Mouse (Mus musculus) gastrocnemius, adult 18-20 months (tissue): ENCODE results near the gene Copg2. TPM values are rescaled to one million over a fixed set of nuclear protein-coding genes. Genes with fewer than 3 reads are reported as not detected.

Experiments
- DNase-seq: peaks from one replicate; pipeline ENCODE4 v3.0.0; 2021; ENCODE audit warnings: low spot score
- total RNA-seq, 2 experiments: library from RNA; stranded (reverse); gene quantifications; 2 replicates each; pipeline ENCODE4 v1.2.3; 2021

The Copg2 gene
- total RNA-seq, 2 experiments from 2014 or later, result 12.5 to 15.7 TPM

DNA sequence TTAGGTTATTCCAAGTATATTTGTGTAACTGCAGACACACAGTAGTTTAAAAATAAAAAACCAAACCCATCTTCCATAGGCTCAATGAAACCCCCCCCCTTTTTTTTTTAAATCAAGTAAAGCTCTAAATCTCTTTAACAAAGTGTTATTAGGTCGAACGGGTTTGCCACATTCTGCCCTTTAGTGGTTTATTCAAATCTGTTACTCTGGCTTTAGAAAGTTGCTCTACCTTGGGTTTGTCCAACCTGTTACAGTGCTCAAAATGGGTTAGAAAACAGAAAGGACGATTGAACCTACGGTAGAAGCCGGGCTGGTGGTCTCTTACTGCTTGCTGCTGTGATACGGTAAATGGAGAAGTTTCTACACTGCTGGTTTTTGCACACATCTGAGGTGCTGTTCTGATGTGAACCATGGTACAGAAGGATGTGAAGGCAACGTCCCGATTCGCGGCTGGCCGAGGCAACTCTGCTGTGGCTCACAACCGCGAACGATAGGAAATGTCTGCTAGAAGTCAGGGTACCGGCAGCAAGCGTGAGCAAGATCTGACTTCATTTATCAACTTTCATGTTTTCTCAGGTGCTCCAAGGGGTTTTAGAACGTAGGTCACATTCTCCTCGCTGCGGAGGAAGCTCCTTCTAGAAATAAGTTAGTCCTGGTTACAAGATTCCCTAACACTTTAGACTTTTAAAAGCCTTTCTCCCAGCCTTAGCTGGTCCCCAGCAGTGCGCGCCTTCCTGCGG is 161.4 kb downstream of the Copg2 start:
- no peak for DNase-seq

DNA sequence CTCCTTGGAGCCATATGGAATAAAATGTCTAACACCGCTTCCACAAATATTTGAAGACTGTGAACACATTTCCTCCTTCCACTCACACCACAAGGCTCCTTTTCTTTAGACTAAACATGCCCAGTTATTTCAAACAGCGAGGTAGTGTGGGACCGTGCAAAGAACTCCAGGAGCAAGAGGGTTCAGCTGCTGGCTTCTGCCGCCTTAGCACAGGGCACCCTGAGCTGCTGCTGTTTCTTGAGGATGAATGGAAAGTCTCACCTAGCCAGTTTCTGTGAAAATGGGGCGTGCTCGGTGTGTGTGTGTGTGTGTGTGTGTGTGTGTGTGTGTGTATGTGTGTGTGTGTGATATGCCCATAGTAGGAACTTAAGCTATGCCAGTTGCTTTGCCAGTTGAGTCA is 162.1 kb downstream of the Copg2 start:
- no peak for DNase-seq

GRCm38 (mm10) chr6:30732571-30733130 is 163.9 kb downstream of the Copg2 start:
- no peak for DNase-seq

GRCm38 (mm10) chr6:30730301-30730971 is 166.2 kb downstream of the Copg2 start:
- DNase-seq, result no peak

- DNase-seq, result no peak
These were observed 173.3 kb downstream of the Copg2 start, which contains the start of gene Mest for GRCm38 (mm10) chr6:30723331-30723730. Mest (plus strand) TSS chr6:30723547.

DNA sequence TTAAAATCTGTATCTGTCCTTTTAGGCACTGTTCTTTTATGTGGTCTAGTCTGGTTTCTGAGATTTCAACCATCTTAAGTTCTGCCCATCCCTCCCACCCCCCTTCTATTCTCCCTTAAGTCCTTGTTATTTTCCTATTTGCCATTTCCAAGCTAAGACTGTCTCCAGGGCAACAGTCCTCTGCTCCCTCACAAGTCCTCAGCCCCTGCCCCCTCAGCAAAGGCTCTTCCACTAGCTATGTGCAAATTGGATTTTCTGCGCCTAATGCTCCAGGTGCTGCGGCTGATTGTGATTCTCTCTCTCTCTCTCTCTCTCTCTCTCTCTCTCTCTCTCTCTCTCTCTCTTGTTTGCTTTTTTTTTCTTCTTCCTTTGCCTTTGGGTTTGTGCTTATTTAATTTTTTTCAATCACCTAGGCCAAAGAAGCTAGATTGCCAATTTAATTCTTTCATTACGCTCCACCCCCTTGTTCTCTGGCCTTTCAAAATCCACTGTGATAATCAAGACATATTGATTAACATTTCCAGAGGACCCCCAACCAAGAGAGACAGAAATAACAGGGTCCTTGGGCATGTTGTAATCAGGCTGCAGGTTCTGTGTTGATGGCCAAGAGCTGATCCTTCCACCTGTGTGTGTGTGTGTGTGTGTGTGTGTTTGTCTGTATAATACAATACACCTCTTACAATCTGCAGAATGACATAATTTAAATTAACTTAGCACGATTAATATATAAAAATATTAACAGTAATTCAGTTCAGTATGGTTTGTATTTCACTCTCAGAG is 174.0 kb downstream of the Copg2 start:
- DNase-seq, result no peak

DNA sequence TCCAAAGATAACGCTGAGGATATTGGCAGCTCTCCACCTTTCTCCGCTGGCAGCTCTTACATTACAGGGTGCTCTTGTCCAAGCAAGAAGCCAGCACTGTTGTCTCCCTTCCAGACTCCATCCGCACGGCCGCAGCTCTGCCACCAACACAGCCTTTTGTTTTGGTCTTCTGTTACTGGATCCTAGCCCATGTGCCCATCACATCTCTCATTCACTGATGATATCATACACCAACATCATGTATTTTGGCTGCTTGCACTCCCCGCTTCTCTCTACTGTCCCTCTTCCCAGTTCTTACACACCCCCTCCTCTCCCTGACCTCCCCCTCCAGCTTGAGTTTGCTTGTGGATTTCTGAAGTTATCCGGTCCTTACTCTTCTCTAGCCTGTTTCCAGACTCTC is 179.8 kb downstream of the Copg2 start:
- DNase-seq, result no peak

GRCm38 (mm10) chr6:30714891-30715471 is 181.6 kb downstream of the Copg2 start:
- DNase-seq, result no peak

DNA sequence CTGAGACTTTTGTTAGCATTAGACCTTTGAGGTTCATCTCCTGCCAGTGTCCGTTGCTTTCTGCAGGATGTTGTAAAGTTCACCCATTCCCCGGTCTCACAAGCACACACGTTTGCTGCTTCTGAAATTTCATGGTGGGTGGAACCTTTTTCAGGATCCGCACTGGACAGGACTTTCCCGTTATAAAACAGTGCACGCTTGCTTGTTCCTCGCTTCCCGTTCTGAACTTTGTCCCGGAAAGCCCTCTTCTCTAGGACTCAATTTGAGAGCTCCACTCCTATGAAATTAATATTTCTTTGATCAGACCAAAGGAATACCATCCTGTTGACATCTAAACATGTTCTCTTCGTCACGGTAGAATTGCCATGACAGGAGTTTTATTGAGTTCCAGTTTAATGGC is 182.7 kb downstream of the Copg2 start:
- DNase-seq, result no peak

DNA sequence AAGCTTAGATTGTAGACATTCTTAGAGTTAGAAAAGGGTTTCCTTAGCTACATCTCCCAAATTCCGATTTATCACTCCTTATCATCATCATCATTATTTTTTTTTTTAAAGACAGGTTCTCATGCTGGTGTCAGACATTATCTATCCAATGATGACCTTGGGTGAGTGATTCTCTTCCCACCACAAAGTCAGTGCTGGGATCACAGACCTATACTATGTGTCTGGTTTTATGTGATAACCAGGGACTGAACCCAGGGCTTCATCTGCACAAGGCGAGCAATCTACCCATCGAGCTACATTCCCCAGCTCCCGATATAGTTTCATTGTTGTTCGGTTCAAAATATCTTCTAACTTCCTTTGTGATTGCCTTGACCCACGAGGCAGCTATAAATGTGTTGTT is 183.1 kb downstream of the Copg2 start:
- DNase-seq, result no peak

GRCm38 (mm10) chr6:30712484-30712883 is 184.1 kb downstream of the Copg2 start:
- DNase-seq, result no peak

GRCm38 (mm10) chr6:30711365-30711763 is 185.2 kb downstream of the Copg2 start:
- DNase-seq, result no peak

DNA sequence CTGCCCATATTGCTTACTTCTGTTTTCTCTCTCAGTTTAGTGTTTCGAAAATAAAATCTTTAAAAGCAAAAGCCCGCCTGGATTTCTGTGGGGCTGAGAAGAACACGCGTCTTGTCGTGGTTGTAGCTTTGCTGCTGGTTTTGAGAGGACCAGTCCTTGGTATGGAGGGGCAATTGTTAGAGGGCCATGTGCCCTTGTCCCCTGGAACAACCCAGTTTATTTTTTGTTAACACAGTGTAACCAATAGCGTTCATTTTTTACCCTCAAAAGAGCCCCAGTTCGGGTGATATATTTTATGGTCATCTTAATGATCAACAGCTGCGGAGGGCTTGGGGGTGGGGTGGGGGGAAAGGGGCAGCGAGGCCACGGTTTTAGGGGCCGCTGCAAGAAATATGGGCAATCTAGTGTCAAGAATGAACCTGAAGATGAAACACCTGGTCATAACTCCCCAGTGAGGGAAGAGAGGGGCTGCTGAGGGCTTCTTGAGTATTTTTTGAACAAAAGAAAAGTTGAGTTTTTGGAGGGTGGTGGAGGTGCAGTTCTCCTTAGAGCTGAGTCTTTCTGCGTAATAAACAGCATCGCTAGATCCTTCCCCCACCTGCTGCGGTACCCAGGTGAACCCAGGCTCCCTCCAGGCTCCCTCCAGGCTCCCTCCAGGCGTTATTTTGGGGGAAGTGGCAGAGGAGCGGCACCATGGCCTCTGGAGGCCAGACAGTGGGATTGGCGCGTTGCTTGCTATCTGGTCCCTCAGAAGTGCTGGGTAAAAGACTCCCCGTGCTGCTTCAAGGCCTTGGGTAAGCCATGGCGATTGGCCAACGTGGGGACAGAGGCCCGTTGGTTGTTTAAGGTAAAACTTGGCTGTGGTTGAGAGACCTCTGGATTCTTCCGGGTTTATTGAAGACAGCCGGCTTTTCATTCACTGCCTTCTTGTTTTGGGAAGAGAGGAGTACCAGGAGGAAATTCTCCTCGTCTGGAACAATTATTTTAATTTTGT is 185.9 kb downstream of the Copg2 start:
- no peak for DNase-seq

DNA sequence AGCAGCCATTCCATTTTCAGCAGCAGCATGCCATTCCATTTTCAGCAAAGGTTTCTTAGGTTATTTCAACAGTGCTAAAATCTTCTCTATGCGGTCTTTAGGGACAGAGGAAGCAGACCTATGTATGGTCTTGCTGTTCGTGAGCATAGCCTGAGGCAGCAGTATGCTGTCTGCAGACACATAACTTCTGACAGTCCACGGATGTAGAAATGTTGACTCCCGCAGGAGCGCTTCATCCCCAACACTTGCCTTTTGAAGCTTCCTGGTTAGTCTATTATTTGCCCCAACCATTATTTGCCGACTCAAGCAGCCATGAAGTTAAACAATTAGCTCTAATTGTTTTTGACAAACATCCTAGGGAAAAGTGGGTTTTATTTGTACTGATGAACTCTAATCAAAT is 187.5 kb downstream of the Copg2 start:
- DNase-seq, result no peak

- DNase-seq, result no peak
These were observed 192.5 kb downstream of the Copg2 start for GRCm38 (mm10) chr6:30703977-30704602.

DNA sequence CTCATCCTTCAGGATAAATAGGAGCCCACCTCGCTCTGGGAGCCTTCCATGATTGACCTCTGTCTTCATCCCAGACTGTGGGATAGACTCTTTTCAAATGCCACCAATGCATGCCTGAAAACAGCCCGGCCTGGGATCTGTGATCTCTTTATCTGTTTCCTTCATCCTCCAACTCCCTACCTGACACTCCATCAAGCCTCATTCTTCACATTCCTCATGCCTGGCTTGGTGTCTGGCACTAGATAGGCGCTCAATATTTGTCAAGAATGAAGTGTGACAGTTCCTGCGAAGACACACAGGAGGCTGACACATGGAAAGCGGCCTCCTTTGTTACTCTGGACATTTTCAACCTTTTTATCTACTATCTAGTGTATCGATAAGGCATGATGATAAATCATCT is 193.1 kb downstream of the Copg2 start:
- DNase-seq, result no peak

DNA sequence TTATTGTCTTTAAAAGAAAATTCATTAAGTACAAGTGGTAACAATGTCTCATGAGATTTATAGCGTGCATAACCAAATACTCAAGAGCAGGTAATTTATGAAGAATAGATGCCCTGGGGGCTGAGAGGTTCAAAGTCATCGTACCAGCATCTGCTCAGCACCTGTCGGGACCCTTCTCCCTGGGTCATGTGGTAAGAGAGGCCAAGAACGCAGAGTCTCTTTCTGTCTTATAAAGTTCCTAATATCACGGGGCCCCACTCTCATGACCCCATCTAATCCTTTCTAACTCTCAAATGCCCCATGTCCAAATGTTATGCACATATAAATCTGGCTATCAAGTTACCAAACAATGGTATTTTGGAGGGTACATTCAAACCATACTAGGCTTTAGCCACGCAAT is 193.7 kb downstream of the Copg2 start:
- DNase-seq, result no peak

DNA sequence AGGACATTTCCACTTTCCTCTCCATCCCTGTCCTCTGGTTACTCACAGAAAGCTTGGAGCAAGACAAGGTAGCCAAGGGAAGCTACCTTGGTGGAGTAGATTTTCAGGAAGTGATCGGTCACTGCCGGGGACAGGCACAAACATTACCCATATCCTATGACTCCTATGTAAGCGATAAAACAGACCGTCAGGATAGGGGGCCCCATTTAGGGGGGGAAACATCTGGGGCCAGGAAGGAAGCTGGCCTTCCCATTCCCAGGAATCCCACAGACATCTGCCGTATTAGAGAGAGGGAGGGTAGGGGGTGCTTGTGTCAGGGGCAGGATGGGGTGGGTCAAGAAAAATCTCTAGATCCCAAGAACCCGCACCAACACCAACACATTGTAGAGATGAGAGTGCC is 196.4 kb downstream of the Copg2 start:
- no peak for DNase-seq

DNA sequence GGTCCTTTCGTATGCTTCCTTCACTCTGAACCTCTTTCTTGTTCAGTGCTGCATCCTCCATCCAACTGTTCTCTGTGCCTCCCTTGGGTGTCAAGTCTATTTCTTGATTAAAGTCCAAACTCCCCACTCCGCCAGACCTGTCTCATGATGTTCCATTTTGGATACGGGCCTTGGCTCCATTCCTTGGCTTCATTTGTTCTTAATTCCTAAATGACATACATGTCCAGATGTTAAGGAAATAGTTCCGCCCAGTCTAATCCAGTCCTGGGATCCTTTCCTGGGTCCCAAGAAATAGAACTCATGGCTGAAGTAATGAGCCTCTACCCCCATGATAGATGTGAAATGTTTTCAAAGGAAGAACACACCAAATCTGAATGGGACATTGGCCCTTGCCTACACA is 198.6 kb downstream of the Copg2 start:
- DNase-seq, result peak; percentile 18
